Mouse (Mus musculus) testis, postnatal 14 days (tissue): ENCODE measurements around the gene Gm28576.
"Not testable (repeated sequence)": the region's sequence is repeated elsewhere in the genome, so short reads cannot be mapped to it uniquely, and the experiment has no call there.

Source experiments
- DNase-seq: peaks from one replicate; pipeline ENCODE4 v3.0.0; 2021; ENCODE audit warnings: low spot score

Gene Gm28576

DNA sequence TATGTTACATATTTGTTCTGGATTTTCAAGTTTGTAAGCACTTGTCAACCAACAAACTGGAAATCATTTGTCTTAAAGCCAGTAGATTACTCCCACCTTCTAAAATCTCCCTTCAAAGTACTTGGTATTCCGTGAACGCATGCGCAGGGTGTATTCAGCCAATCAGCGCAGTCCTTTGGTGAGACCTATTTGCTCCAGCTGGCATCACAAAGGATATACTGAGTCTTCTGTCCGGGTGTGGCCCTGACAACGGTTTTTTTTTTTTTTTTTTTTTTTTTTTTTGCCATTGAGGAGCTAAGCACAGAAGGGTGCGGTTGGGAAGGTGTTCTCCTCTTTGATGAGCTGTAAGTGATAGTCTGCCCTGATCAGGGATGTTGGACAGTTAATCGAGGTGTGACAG is at the start of gene Gm28576:
Gene Gm28576 (plus strand): TSS at position 301 of the 400 bp plus-strand sequence.
- not testable (repeated sequence) for DNase-seq
